Mouse (Mus musculus): ENCODE measurements around the gene Ncoa6.
"Not testable (repeated sequence)": the region's sequence is repeated elsewhere in the genome, so short reads cannot be mapped to it uniquely, and the experiment has no call there.

Ncoa6 gene

DNA sequence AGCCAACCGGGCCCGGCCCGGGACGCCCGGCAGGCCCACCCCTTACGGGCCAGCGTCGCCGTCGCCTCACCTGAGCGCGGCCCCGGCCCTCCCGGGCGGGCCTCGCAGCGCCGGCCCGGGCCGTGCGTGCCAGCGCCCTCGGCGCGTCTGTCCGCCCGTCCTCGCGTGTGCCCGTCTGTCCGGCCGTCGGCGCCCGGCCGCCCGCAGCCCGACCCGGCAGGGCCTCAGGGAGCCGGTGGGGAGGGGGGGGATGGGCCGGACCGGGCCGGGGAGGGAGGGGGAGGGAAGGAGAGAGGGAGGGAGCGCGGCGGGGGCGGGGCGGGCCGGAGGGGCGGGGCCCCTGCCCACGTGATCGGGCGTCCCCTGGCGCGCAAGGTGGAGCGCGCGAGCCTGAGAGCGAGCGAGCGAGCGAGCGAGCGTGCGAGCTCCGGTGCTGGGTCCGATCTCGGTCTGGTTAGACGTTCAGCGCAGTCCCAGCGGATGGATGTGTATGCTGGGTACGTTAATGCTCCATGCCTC, at the start of gene Ncoa6:
TSS of gene Ncoa6 (minus strand) at position 325 of the 519 bp plus-strand sequence.
- peak; percentile 19 for DNase-seq (ENCODE audit: extremely low read depth, low read depth)

GRCm38 (mm10) chr2:155518531-155519270, 45.0 kb upstream of the Ncoa6 start:
- peak; percentile 41 for DNase-seq (ENCODE audit: extremely low read depth, low read depth)

DNA sequence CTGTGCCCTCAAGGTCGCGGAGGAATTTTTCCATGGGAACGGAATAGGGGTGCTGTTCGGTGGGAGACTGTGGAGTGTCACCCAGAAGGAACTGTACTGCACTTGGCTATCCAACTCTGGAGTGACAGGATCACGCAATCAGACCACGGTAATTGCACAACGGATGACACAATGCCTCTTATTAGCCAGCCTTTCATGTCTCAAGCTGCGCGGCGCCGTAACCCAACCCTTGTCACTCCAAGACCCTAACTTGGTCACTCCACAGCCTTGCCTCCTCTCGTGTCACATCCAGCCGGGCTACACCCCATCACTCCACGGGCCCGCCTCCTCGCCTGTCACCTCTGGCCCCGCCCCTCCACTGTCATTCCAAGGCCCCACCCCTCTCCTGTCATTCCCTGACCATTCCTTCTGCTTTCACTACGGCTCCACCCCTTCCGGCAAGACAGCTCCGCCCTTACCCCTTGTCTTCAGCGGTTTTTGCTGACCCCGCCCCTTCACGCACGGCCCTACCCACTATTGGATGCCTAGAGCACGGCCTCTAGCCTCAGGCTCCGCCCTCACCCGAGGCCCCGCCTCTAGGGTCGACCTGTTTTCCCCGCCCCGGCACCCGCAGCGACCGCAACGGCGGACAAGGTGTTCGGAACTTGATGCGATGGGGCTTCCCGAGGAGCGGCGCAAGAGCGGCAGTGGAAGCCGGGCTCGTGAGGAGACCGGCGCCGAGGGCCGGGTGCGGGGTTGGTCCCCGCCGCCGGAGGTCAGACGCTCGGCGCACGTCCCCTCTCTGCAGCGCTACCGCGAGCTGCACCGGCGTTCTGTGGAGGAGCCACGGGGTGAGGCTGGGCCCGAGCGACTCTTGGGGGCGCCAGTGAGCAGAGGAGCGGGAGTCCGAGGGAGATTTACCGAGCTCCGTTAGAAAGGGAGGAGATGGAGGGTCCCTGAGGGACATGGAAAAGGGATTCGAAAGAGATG, 44.0 kb upstream of the Ncoa6 start, which contains the start of the genes Acss2 and Ggt7:
TSS of gene Acss2 (plus strand) at position 494 of the 969 bp plus-strand sequence.
TSS of gene Ggt7 (minus strand) at position 783 of the 969 bp plus-strand sequence.
- DNase-seq (ENCODE audit: extremely low read depth, low read depth), result peak; percentile 88

DNA sequence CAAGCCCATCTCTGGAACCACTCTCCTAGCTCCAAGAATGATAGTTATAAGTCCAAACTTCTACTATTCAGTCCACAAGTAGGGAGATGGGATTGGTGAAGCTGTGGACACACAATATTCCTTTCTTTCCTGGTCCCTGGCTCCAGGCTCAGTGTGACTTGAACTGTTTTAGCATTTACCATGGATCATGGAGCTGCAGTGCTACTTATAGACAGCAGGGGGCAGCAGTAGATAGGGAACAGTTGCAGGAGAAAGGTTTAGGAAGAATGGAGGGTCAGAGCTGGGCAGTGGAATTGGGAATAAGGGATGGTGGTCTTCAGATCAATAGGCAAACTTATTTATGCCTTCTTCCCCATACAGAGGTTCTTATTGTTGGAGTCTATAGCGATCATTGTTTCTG, 42.2 kb upstream of the Ncoa6 start:
- no peak for DNase-seq (ENCODE audit: extremely low read depth, low read depth)

GRCm38 (mm10) chr2:155514666-155515065, 41.0 kb upstream of the Ncoa6 start:
- no peak for DNase-seq (ENCODE audit: extremely low read depth, low read depth)

DNA sequence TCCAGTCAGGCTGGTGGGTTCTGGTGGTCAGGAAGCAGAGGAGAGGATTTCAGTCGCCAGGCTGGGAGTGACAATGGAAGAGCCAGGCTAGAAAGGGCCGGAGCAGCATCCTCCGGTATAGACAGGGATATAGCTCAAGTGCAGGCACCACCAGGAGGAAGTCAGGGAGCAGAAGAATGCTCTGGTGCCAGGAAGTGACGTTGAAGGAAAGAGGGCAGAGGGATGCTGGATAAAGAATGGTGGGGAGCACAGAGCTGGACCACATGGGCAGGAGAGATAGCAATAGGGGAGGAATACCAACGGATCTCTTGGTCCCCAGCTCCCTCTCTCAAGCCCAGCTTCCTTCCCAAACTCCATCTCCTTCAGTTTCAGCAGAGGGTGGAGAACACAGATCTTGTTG, 39.8 kb upstream of the Ncoa6 start:
- DNase-seq (ENCODE audit: extremely low read depth, low read depth), result no peak

- peak; percentile 44 for DNase-seq (ENCODE audit: extremely low read depth, low read depth)
Observed at GRCm38 (mm10) chr2:155512479-155512878, 38.8 kb upstream of the Ncoa6 start.

DNA sequence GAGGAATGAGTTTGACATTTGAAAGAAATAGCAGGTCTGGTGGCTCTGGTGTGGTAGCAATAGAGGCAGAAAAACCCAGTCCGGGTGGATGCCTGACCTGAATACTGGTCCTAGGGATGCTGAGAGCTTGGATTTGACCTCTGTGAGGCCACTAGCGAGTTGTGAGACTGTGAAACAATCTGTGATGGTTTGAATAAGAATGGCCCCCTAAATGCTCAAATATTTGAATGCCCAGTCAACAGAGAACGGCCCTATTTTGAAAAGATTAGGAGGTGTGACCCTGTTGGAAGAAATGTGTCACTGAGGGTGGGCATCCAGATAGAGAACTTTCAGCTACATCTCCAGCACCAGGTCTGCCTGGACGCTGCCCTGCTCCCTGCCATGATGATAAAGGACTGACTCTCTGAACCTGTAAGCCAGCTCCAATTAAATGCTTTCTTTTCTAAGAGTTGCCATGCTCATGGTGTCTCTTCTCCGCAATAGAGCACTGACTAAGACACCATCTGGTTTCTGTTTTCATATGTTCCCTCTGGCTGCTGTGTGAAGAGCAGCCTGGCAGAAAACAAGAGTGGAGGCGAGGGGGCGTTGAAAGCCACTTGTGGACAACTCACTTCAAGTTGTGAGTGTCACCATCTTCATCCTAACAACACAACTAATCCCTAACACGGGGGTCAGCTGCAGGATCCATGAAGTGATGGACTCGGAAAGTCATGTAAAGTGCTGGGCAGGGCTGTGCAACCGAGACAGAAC, 34.2 kb upstream of the Ncoa6 start:
- no peak for DNase-seq (ENCODE audit: extremely low read depth, low read depth)

GRCm38 (mm10) chr2:155505811-155506210, 32.1 kb upstream of the Ncoa6 start:
- no peak for DNase-seq (ENCODE audit: extremely low read depth, low read depth)

- DNase-seq (ENCODE audit: extremely low read depth, low read depth), result no peak
Observed at GRCm38 (mm10) chr2:155504440-155505355, 31.0 kb upstream of the Ncoa6 start.

GRCm38 (mm10) chr2:155502596-155502995, 28.9 kb upstream of the Ncoa6 start:
- no peak for DNase-seq (ENCODE audit: extremely low read depth, low read depth)

GRCm38 (mm10) chr2:155490998-155491397, 17.3 kb upstream of the Ncoa6 start:
- DNase-seq (ENCODE audit: extremely low read depth, low read depth), result no peak

DNA sequence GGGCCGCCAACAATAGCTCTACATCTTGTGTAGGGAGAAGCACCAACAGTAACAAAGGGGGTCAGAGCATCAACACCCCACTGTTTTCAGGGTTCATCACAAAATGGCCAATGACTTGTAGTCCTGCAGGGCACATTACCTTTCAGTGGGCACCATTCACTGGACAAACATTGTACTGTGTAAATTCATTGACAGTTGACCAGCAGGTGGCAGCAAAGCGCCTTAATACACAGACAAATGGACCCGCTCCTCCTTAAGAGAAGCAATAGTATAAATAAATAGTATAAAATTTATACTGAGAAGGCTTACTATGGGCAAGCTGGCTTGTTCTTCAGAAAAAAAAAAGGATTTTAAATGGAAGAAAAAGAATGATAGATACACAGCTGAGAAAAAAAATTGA, 8.3 kb upstream of the Ncoa6 start:
- peak; percentile 56 for DNase-seq (ENCODE audit: extremely low read depth, low read depth)

DNA sequence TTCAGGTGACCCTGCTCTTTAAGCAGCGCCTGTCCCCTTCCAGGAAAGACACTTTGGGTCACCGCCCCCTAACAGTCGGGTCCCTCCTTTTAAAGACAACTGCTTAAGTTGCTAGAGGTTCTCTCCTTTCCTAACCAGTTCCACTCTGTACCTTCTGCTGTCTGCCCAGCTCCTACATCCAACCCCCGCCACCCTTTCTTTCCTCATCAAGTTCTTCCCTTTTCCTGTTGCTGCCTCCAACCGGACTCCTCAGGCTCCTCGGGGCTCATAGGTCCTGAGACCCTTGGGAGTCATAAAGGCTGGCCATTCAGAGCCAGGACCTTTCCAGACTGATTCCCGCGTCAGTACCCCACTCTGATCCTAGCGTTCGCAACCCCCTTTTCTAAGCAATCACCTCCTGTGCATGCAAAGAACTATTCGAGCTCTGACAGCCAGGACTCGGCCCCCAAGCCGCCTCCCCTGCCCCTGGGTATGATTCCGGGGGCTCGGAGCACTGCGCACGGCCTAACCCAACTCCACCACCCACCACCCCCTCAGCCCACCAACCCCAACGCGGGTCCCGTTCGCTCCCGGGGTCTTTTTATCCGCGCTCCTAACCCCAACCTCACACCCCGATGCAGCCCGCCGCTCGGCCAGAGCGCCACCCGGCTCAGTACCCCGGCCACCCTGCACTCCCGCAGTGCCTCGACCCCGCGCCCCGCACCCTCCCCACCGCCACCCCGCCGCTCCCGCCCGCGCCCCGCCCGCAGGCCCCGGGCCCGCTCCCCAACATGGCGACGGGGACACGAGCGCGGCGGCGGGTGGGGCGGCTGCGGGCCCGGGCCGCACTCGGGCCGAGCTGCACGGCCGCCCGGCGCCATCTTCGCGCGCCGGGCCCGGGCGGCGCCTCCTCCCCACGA, 774 bp downstream of the Ncoa6 start:
- peak; percentile 43 for DNase-seq (ENCODE audit: extremely low read depth, low read depth)

DNA sequence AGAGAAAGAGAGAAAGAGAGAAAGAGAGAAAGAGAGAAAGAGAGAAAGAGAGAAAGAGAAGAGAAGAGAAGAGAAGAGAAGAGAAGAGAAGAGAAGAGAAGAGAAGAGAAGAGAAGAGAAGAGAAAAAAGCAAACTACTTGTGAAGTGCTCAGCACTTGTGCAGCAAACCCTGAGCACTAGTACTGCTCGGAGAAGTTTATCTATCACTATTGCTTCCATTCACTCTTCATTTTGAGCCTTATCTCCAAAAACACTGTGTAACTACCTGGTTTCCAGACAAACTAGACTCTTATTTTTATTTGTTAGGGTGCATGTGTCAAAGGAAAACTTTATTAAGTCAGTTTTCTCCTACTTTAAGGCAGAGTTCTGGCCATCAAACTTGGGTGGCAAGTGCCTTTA, 6.8 kb downstream of the Ncoa6 start:
- no peak for DNase-seq (ENCODE audit: extremely low read depth, low read depth)

- no peak for DNase-seq (ENCODE audit: extremely low read depth, low read depth)
Observed at GRCm38 (mm10) chr2:155453591-155453990, 20.1 kb downstream of the Ncoa6 start.

- DNase-seq (ENCODE audit: extremely low read depth, low read depth), result no peak
Observed at GRCm38 (mm10) chr2:155451256-155451655, 22.4 kb downstream of the Ncoa6 start.

- not testable (repeated sequence) for DNase-seq (ENCODE audit: extremely low read depth, low read depth)
Observed at GRCm38 (mm10) chr2:155447906-155448305, 25.8 kb downstream of the Ncoa6 start.

GRCm38 (mm10) chr2:155443446-155443845, 30.2 kb downstream of the Ncoa6 start:
- no peak for DNase-seq (ENCODE audit: extremely low read depth, low read depth)
